Mouse (Mus musculus): Measurements from ENCODE around the gene Dna2. TPM values are rescaled to one million over a fixed set of nuclear protein-coding genes. Genes with fewer than 3 reads are reported as not detected.

Gene Dna2
- polyA plus RNA-seq, 1 experiment from 2014 or later: 13.7 TPM

GRCm38 (mm10) chr10:63023121-63023748, 76.4 kb downstream of the Dna2 start:
- peak overlapping the region; percentile 100 for H3K9ac ChIP-seq (ENCODE audit: low read length)
- H3K4me3 ChIP-seq (ENCODE audit: control insufficient read depth in 1 of 2, insufficient read depth in 1 of 2, low read depth in 1 of 2, low read length in 2 of 2): peak overlapping the region; percentile 97
- H3K27ac ChIP-seq (replicated peaks in 1 of 2; ENCODE audit: control insufficient read depth in 1 of 2, insufficient read depth in 1 of 2, low read depth in 2 of 2, low read length in 2 of 2): peak overlapping the region; percentile 100
- WGBS: under 1% methylated on average over 56 of the region's 68 CpGs
- peak overlapping the region; percentile 72 for H3K4me2 ChIP-seq (ENCODE audit: low read length)
- no peaks in the 10 kb centered on the region for H3K9me3 ChIP-seq (ENCODE audit: control insufficient read depth, low read length)
- ATAC-seq (ENCODE audit: insufficient number of reproducible peaks, insufficient read depth, low FRiP score, low read depth): peak; percentile 23
- H3K36me3 ChIP-seq (ENCODE audit: control insufficient read depth, insufficient read depth, low read length): peaks cover 6% of the 10 kb centered on the region; the same call in 1 of the 2 replicates
- H3K27me3 ChIP-seq (ENCODE audit: control insufficient read depth, insufficient read depth, low read length): no peaks in the 10 kb centered on the region
- H3K4me1 ChIP-seq (ENCODE audit: control insufficient read depth in 2 of 2, insufficient read depth in 2 of 2, low read length in 2 of 2): peaks cover 7 to 30% of the 10 kb centered on the region in 2 experiments

Other genes with a start within 250 kb of the Dna2 start
- 0.97 and 1.2 TPM in 2 replicates for gene Stox1, start 220.9 kb upstream of the Dna2 start, polyA plus RNA-seq (2014; fragmentation: Nextera tagmentation; extraction: Ambion mirVana)
- 90.8 and 93.4 TPM in 2 replicates for gene Ccar1, start 154.7 kb upstream of the Dna2 start, polyA plus RNA-seq (2014; fragmentation: Nextera tagmentation; extraction: Ambion mirVana)
- 32.0 and 35.0 TPM in 2 replicates for gene Tet1, start 38.0 kb upstream of the Dna2 start, polyA plus RNA-seq (2014; fragmentation: Nextera tagmentation; extraction: Ambion mirVana)
- gene Slc25a16, start 26.4 kb upstream of the Dna2 start, polyA plus RNA-seq (2014; fragmentation: Nextera tagmentation; extraction: Ambion mirVana): 14.8 and 14.9 TPM in 2 replicates
- 15.5 and 15.8 TPM in 2 replicates for gene Rufy2, start 33.2 kb downstream of the Dna2 start, polyA plus RNA-seq (2014; fragmentation: Nextera tagmentation; extraction: Ambion mirVana)
- 42.8 and 47.3 TPM in 2 replicates for gene Hnrnph3, start 77.2 kb downstream of the Dna2 start, polyA plus RNA-seq (2014; fragmentation: Nextera tagmentation; extraction: Ambion mirVana)
- gene Pbld2, start 77.3 kb downstream of the Dna2 start, polyA plus RNA-seq (2014; fragmentation: Nextera tagmentation; extraction: Ambion mirVana): 0.46 and 1.3 TPM in 2 replicates
- 0.66 and 0.68 TPM in 2 replicates for gene Pbld1, start 113.1 kb downstream of the Dna2 start, polyA plus RNA-seq (2014; fragmentation: Nextera tagmentation; extraction: Ambion mirVana)
- gene Atoh7, start 152.6 kb downstream of the Dna2 start, polyA plus RNA-seq (2014; fragmentation: Nextera tagmentation; extraction: Ambion mirVana): not detected in 2 replicates

Data from heart, embryonic 14.5 days (tissue).